Mouse (Mus musculus) kidney, adult 2 months (tissue): ENCODE results near the gene Tbc1d1. TPM values are rescaled to one million over a fixed set of nuclear protein-coding genes. Genes with fewer than 3 reads are reported as not detected.
A peak's percentile ranks its signal among the peaks of the same experiment; 100 is the strongest.

Experiments used
- DNase-seq: peaks from one replicate; pipeline ENCODE4 v3.0.0; 2021
- H3K27ac ChIP-seq: fragments of 200-500 bp; 2 replicates; pipeline ENCODE4 v1.5.1; 2012; ENCODE audit warnings: low read depth, low read length, control low read depth, inconsistent platforms; ENCODE audit not compliant: insufficient read depth
- H3K27me3 ChIP-seq: fragments of 200-500 bp; replicated peaks from 2 replicates; pipeline ENCODE4 v1.6.1; 2012; ENCODE audit warnings: mild to moderate bottlenecking, moderate library complexity, low read length, inconsistent platforms; ENCODE audit not compliant: control insufficient read depth, insufficient read depth
- H3K36me3 ChIP-seq: fragments of 200-500 bp; 2 replicates; pipeline ENCODE4 v1.6.1; 2012; ENCODE audit warnings: mild to moderate bottlenecking, moderate library complexity, low read length, inconsistent platforms; ENCODE audit not compliant: control insufficient read depth, insufficient read depth
- H3K4me1 ChIP-seq: fragments of 200-500 bp; 2 replicates; pipeline ENCODE4 v1.6.1; 2011; ENCODE audit warnings: low read length; ENCODE audit not compliant: control insufficient read depth, insufficient read depth
- H3K4me3 ChIP-seq: fragments of 200-500 bp; 2 replicates; pipeline ENCODE4 v1.5.1; 2011; ENCODE audit warnings: mild to moderate bottlenecking, low read depth, low read length, control low read depth; ENCODE audit not compliant: insufficient read depth
- CTCF ChIP-seq: fragments of 200-500 bp; conservative IDR thresholded peaks from 2 replicates; pipeline ENCODE4 v1.5.1; 2011; ENCODE audit warnings: low read depth, mild to moderate bottlenecking, control low read depth, low read length, moderate library complexity, mixed read lengths; ENCODE audit not compliant: insufficient read depth, insufficient read length
- POLR2A ChIP-seq: fragments of 200-500 bp; IDR thresholded peaks from one replicate; pipeline ENCODE4 v1.6.1; 2011; ENCODE audit warnings: low read depth, low read length, control low read depth
- WGBS: fragments of 180-500 bp; shearing (Covaris S2); methylation state at CpG from one replicate; pipeline ENCODE4 v1.1.7; 2018; 5-methylcytosine and 5-hydroxymethylcytosine counted together
- polyA plus RNA-seq: library from polyadenylated mRNA; depleted of rRNA; stranded (reverse); fragments of >200 nt; gene quantifications from 2 replicates; pipeline ENCODE4 v1.2.3, GENCODE M21; 2012

Gene Tbc1d1
- polyA plus RNA-seq, 1 experiment: 38.3 TPM

DNA sequence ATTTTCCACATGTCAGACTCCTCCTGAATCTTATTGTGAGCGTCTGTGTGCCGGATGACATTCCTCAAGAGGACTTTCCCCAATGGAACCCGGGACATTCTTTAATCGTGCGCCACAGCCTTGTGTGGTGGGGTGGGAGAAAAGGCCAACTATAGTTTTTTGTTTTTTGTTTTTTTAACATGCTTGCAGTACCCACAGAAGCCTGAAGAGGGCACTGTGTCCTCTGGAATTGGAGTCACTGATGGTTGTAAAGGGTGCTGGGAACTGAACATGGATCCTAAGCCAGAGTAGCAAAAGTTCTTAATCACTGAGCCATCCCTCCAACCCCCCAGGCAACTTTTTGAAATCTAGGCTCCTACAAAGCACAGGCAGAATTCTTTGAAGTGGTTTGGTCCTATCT lies 34.8 kb downstream of the Tbc1d1 start:
- H3K27ac ChIP-seq: no peak overlapping the region
- H3K27me3 ChIP-seq: no peaks in the 10 kb centered on the region
- DNase-seq: no peak
- H3K4me1 ChIP-seq: peaks cover 2% of the 10 kb centered on the region; the same call in 1 of the 2 replicates
- no peak overlapping the region for H3K4me3 ChIP-seq
- H3K36me3 ChIP-seq: no peaks in the 10 kb centered on the region
- no peak for TF ChIP-seq CTCF
- TF ChIP-seq POLR2A: no peak
- WGBS: 95% methylated on average over 5 of the region's 5 CpGs

DNA sequence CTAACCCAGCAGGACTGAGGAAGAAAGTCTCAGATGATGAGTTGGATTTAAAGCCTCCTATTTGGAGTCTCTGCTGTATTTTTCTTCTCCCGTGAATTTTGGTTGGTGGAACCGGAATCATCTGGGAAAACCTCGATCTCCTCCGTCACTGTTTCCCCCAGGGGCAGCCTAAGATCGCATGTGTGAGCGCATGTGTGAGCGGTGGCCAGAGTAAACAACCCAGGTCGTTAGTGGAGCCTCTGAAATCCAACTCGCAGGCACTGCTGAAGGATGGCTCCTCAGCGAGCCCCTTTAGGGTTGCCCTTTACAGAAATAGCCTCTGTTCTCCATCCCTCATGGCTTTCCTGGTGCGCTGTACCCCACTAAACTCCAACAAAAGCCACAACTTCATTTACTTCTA lies 37.2 kb downstream of the Tbc1d1 start:
- H3K27me3 ChIP-seq: no peaks in the 10 kb centered on the region
- peaks cover 13% of the 10 kb centered on the region for H3K4me1 ChIP-seq
- no peak overlapping the region for H3K4me3 ChIP-seq
- H3K36me3 ChIP-seq: no peaks in the 10 kb centered on the region
- WGBS: 40% methylated on average over 11 of the region's 11 CpGs
- H3K27ac ChIP-seq: no peak overlapping the region; the same call in 1 of the 2 replicates
- TF ChIP-seq POLR2A (no peak), CTCF (no peak)
- DNase-seq: peak; percentile 50

- 73% methylated on average over 1 of the region's 1 CpGs for WGBS
- H3K27ac ChIP-seq: 0 out of 2 replicates have a peak overlapping the region, but pooled peaks have one; percentile 7
Observed at GRCm38 (mm10) chr5:64196250-64196865, 40.3 kb downstream of the Tbc1d1 start.

GRCm38 (mm10) chr5:64196866-64197321 lies 40.8 kb downstream of the Tbc1d1 start:
- TF ChIP-seq POLR2A (no peak), CTCF (no peak)
- Histone ChIP-seq H3K27me3 (no peaks in the 10 kb centered on the region), H3K4me1 (peaks cover 13% of the 10 kb centered on the region), H3K27ac (0 out of 2 replicates have a peak overlapping the region, but pooled peaks have one; percentile 7), H3K4me3 (no peak overlapping the region), H3K36me3 (no peaks in the 10 kb centered on the region)
- DNase-seq: peak; percentile 42
- 50% methylated on average over 5 of the region's 5 CpGs for WGBS

More at GRCm38 (mm10) chr5:64196250-64196865, 40.3 kb downstream of the Tbc1d1 start:
- Histone ChIP-seq H3K36me3 (no peaks in the 10 kb centered on the region), H3K4me3 (no peak overlapping the region), H3K4me1 (peaks cover 13% of the 10 kb centered on the region), H3K27me3 (no peaks in the 10 kb centered on the region)
- no peak for TF ChIP-seq POLR2A
- TF ChIP-seq CTCF: no peak
- DNase-seq: peak; percentile 64

DNA sequence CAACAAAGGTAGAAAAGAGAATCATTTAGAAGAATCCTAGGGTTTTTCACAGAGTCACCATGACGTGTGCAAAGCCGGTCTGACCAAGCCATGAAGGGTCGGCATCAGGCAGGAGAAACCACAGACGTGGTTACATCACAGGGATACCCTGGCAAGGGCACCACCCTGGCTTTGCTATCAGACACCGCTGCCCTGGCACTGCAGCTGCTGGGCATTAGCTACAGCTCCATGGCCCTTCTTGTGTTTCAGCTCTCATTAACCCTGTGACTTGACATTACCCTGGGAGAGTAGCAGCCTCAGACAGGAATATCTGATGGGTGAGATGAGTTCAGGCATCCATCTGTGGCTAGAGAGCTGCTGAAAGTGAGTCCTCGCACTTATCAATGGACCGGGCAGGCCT lies 42.5 kb downstream of the Tbc1d1 start:
- no peak for DNase-seq
- WGBS: 94% methylated on average over 7 of the region's 7 CpGs

DNA sequence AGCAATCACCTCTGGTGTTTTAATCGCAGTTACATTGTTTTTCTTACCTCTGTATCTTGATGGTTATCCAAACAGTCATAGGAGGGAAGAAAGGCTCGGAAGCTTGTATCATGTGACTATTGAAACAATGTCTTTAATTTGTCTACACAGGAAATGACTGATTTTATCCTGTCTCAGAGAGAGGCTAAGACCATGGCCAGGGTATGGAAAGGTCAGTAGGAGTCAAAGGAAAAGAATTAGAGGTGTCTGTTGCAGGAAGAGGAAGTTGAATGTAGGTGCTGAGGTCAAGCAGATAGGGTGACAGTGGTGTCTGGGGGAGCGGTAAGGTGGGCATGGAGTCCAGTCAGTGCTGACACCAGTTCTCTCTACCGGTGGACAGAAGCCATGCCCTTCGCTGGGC lies 45.0 kb downstream of the Tbc1d1 start:
- 48% methylated on average over 5 of the region's 5 CpGs for WGBS
- H3K4me3 ChIP-seq: no peak overlapping the region
- no peak overlapping the region for H3K27ac ChIP-seq
- no peak for TF ChIP-seq POLR2A
- no peak for TF ChIP-seq CTCF
- DNase-seq: peak; percentile 52
- peaks cover 14% of the 10 kb centered on the region for H3K4me1 ChIP-seq
- no peaks in the 10 kb centered on the region for H3K36me3 ChIP-seq
- H3K27me3 ChIP-seq: no peaks in the 10 kb centered on the region

More for the DNA sequence above, 42.5 kb downstream of the Tbc1d1 start:
- Histone ChIP-seq H3K36me3 (no peaks in the 10 kb centered on the region), H3K4me1 (peaks cover 16% of the 10 kb centered on the region), H3K27ac (no peak overlapping the region), H3K4me3 (no peak overlapping the region), H3K27me3 (no peaks in the 10 kb centered on the region)
- TF ChIP-seq POLR2A (no peak), CTCF (no peak)

DNA sequence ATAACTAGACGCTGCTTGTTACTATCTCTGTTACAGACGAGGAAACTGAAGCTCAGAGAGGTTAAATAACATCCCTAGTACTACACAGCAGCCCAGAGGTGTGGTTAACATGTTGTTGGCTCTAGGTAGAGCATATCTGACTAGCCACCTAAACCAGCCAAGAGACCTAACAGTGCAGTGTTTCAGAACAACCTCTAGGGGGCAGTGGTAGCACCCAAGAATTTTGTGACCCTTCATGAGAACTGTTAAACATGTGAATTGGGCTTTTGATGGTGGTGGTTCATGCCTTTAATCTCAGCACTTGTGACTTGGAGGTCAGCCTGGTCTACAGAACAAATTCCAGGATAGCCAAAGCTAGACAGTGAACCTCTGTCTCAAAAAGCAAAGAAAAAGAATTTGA lies 46.2 kb downstream of the Tbc1d1 start:
- TF ChIP-seq CTCF (peak; percentile 79), POLR2A (no peak)
- Histone ChIP-seq H3K36me3 (no peaks in the 10 kb centered on the region), H3K27me3 (no peaks in the 10 kb centered on the region), H3K27ac (no peak overlapping the region), H3K4me3 (no peak overlapping the region), H3K4me1 (peaks cover 6% of the 10 kb centered on the region)
- peak; percentile 69 for DNase-seq
- WGBS: 39% methylated on average over 2 of the region's 2 CpGs
